Mouse (Mus musculus): Measurements from ENCODE around the gene Mrgprd. TPM values are rescaled to one million over a fixed set of nuclear protein-coding genes. Genes with fewer than 3 reads are reported as not detected.
A peak's percentile ranks its signal among the peaks of the same experiment; 100 is the strongest.

Gene Mrgprd
- polyA plus RNA-seq, 1 experiment from 2014 or later = not detected

- 60% methylated on average over 7 of the region's 7 CpGs for WGBS (ENCODE audit: insufficient replicate concordance)
- H3K4me1 ChIP-seq (ENCODE audit: control insufficient read depth, insufficient read depth, low read length) = 0 out of 2 replicates have a peak, but pooled peaks cover 4% of the 10 kb centered on the region
- H3K27ac ChIP-seq (ENCODE audit: low read depth, low read length) = no peak overlapping the region
- H3K4me2 ChIP-seq = no peak overlapping the region
- no peaks in the 10 kb centered on the region for H3K27me3 ChIP-seq (ENCODE audit: control insufficient read depth, insufficient read depth, low read length)
- no peak overlapping the region for H3K9ac ChIP-seq (ENCODE audit: low read depth, low read length)
- ATAC-seq (replicated peaks; ENCODE audit: insufficient number of reproducible peaks, low FRiP score, low TSS enrichment) = no peak
- no peak overlapping the region for H3K4me3 ChIP-seq (ENCODE audit: low read depth, low read length)
- no peaks in the 10 kb centered on the region for H3K36me3 ChIP-seq (ENCODE audit: control insufficient read depth, insufficient read depth, low read length)
- no peaks in the 10 kb centered on the region for H3K9me3 ChIP-seq (replicated peaks; ENCODE audit: control insufficient read depth, low read length)
Observed at GRCm38 (mm10) chr7:145299562-145300320, 14.9 kb upstream of the Mrgprd start.

DNA sequence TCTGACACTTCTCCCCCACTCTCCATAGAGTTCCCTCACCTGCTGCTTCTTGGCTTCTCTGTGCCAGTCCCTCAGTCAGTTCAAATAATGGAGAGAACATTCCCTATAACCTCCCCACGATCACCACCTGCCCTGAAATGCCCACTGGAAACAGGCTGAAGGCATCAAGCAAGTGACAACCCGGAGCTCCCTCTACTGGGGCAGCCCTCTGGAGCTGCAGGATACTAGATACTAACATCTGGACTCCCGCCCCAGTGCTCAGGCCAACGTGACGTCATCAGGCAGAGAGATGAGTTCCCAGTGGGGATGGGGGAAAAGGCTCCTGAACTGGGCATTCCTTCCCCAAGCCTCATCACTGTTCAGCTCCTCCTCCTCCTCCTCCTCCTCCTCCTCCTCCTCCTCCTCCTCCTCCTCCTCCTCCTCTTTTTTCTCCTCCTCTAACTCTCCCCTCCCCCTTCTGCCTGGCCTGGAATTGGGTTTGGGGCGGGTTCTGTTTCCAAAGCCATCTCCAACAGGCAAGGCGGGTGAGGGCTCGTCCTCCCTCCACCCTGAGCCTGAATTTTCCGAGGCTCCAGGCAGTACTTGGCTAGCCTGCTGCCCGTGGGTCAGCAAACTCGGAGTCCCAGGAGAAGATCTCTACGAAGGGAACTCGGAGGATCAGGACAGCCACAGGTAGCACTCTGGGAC is 14.2 kb upstream of the Mrgprd start, which contains the start of gene Mrgprf:
Gene Mrgprf (plus strand): TSS at position 508 of the 687 bp plus-strand sequence.
- 27% methylated on average over 10 of the region's 13 CpGs for WGBS (ENCODE audit: insufficient replicate concordance)
- no peak within 1 kb of the TSS for H3K4me3 ChIP-seq (ENCODE audit: low read depth, low read length)
- no peak within 1 kb of the TSS for H3K27ac ChIP-seq (ENCODE audit: low read depth, low read length)
- H3K9ac ChIP-seq (ENCODE audit: low read depth, low read length) = no peak within 1 kb of the TSS
- no peak within 1 kb of the TSS for H3K4me2 ChIP-seq
- no peaks in the 10 kb centered on the region for H3K36me3 ChIP-seq (ENCODE audit: control insufficient read depth, insufficient read depth, low read length)
- no peak for ATAC-seq (replicated peaks; ENCODE audit: insufficient number of reproducible peaks, low FRiP score, low TSS enrichment)
- no peaks in the 10 kb centered on the region for H3K27me3 ChIP-seq (ENCODE audit: control insufficient read depth, insufficient read depth, low read length)
- 0 out of 2 replicates have a peak, but pooled peaks cover 4% of the 10 kb centered on the region for H3K4me1 ChIP-seq (ENCODE audit: control insufficient read depth, insufficient read depth, low read length)
- H3K9me3 ChIP-seq (replicated peaks; ENCODE audit: control insufficient read depth, low read length) = no peaks in the 10 kb centered on the region

GRCm38 (mm10) chr7:145301008-145301340 is 13.7 kb upstream of the Mrgprd start:
- Histone ChIP-seq H3K9me3 (replicated peaks; ENCODE audit: control insufficient read depth, low read length) (no peaks in the 10 kb centered on the region), H3K4me2 (no peak overlapping the region), H3K4me1 (ENCODE audit: control insufficient read depth, insufficient read depth, low read length) (0 out of 2 replicates have a peak, but pooled peaks cover 4% of the 10 kb centered on the region), H3K27me3 (ENCODE audit: control insufficient read depth, insufficient read depth, low read length) (no peaks in the 10 kb centered on the region), H3K9ac (ENCODE audit: low read depth, low read length) (no peak overlapping the region), H3K27ac (ENCODE audit: low read depth, low read length) (no peak overlapping the region), H3K4me3 (ENCODE audit: low read depth, low read length) (no peak overlapping the region), H3K36me3 (ENCODE audit: control insufficient read depth, insufficient read depth, low read length) (no peaks in the 10 kb centered on the region)
- ATAC-seq (replicated peaks; ENCODE audit: insufficient number of reproducible peaks, low FRiP score, low TSS enrichment) = no peak

DNA sequence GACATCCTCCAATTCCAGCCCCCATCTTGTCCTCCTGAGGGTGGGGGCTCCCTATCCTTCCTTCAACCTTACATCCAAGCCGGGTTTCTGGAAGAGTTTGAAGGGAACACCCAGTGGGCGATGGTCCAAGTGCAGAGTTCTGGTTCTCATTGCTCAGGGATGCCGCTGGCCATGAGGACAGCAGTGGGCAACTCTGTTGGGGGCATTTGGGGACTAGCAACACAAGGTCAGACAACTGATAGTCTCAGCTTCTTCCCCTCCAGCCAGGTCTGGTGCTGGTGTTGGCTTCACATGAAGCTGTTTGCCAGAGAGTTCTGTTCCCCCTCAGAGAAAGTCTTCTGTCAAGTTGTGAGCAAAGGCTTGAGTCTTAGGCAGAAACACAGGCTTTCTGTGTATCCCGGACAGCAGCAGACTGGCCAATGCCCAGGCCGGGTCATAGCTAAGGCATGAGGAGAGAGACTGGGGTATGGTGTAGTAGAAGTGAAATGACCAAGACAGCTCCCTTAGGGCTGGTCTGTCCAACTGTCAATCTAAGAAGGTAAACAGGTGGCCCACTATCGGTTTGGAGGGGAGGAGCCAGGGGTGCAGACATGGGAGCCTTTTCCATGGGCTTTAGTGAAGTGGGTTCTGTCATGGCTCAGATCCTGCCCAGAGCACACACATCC is 13.2 kb upstream of the Mrgprd start:
- Histone ChIP-seq H3K4me2 (no peak overlapping the region), H3K4me1 (ENCODE audit: control insufficient read depth, insufficient read depth, low read length) (0 out of 2 replicates have a peak, but pooled peaks cover 4% of the 10 kb centered on the region), H3K27me3 (ENCODE audit: control insufficient read depth, insufficient read depth, low read length) (no peaks in the 10 kb centered on the region), H3K27ac (ENCODE audit: low read depth, low read length) (no peak overlapping the region), H3K9me3 (replicated peaks; ENCODE audit: control insufficient read depth, low read length) (no peaks in the 10 kb centered on the region), H3K4me3 (ENCODE audit: low read depth, low read length) (no peak overlapping the region), H3K36me3 (ENCODE audit: control insufficient read depth, insufficient read depth, low read length) (no peaks in the 10 kb centered on the region), H3K9ac (ENCODE audit: low read depth, low read length) (no peak overlapping the region)
- WGBS (ENCODE audit: insufficient replicate concordance) = 86% methylated on average over 6 of the region's 6 CpGs
- ATAC-seq (replicated peaks; ENCODE audit: insufficient number of reproducible peaks, low FRiP score, low TSS enrichment) = no peak

DNA sequence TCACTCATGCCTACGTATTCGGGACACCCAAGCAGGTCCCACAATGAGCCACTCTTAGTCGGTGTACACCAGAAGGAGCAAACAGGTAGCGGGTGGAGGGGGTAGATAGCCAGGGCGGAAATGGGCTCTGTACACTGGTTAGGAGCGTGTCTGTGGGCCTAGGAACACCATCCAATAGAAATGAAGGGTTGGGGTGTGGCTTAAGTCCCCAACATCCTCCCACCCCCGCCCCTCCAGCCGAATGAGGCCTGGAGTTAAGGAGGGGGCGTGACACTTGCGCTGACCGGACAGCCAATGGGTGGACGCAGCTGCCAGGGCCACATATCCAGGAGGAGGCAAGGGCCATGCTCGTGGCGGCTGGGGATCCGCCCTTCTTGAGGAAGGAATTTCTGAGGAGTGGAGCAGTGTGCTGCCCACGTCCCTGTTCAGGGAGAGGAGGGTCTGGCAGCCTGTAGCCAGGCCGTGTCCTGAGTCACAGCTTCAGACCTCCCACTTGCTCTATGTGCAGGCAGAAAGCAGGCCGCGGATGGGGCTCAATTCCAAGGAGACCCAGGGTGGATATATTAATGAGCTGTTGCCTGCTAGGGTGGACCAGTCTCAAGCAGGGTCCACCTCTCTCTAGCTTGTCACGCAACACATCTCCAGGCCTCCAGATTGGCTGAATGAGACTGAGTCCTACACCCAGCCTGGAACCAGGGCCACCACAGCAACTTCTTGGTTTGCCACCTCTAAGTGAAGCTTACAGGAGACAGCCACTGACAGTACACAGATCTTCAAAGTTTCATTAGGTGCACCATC is 11.9 kb upstream of the Mrgprd start:
- Histone ChIP-seq H3K4me3 (ENCODE audit: low read depth, low read length) (peak overlapping the region; percentile 13), H3K4me2 (peak overlapping the region; percentile 59), H3K4me1 (ENCODE audit: control insufficient read depth, insufficient read depth, low read length) (0 out of 2 replicates have a peak, but pooled peaks cover 4% of the 10 kb centered on the region), H3K9ac (ENCODE audit: low read depth, low read length) (peak overlapping the region; percentile 50; the same call in 1 of the 2 replicates), H3K27ac (ENCODE audit: low read depth, low read length) (no peak overlapping the region), H3K36me3 (ENCODE audit: control insufficient read depth, insufficient read depth, low read length) (no peaks in the 10 kb centered on the region), H3K27me3 (ENCODE audit: control insufficient read depth, insufficient read depth, low read length) (no peaks in the 10 kb centered on the region), H3K9me3 (replicated peaks; ENCODE audit: control insufficient read depth, low read length) (no peaks in the 10 kb centered on the region)
- ATAC-seq (replicated peaks; ENCODE audit: insufficient number of reproducible peaks, low FRiP score, low TSS enrichment) = peak; percentile 86
- WGBS (ENCODE audit: insufficient replicate concordance) = 6% methylated on average over 20 of the region's 20 CpGs

- H3K9ac ChIP-seq (ENCODE audit: low read depth, low read length) = no peak overlapping the region
- H3K36me3 ChIP-seq (ENCODE audit: control insufficient read depth, insufficient read depth, low read length) = no peaks in the 10 kb centered on the region
- H3K27ac ChIP-seq (ENCODE audit: low read depth, low read length) = no peak overlapping the region
- 77% methylated on average over 2 of the region's 2 CpGs for WGBS (ENCODE audit: insufficient replicate concordance)
- H3K4me1 ChIP-seq (ENCODE audit: control insufficient read depth, insufficient read depth, low read length) = 0 out of 2 replicates have a peak, but pooled peaks cover 4% of the 10 kb centered on the region
- no peaks in the 10 kb centered on the region for H3K9me3 ChIP-seq (replicated peaks; ENCODE audit: control insufficient read depth, low read length)
- H3K27me3 ChIP-seq (ENCODE audit: control insufficient read depth, insufficient read depth, low read length) = 0 out of 2 replicates have a peak, but pooled peaks cover 5% of the 10 kb centered on the region
- no peak for ATAC-seq (replicated peaks; ENCODE audit: insufficient number of reproducible peaks, low FRiP score, low TSS enrichment)
- H3K4me3 ChIP-seq (ENCODE audit: low read depth, low read length) = no peak overlapping the region
- no peak overlapping the region for H3K4me2 ChIP-seq
Observed at GRCm38 (mm10) chr7:145304153-145304552, 10.5 kb upstream of the Mrgprd start.

DNA sequence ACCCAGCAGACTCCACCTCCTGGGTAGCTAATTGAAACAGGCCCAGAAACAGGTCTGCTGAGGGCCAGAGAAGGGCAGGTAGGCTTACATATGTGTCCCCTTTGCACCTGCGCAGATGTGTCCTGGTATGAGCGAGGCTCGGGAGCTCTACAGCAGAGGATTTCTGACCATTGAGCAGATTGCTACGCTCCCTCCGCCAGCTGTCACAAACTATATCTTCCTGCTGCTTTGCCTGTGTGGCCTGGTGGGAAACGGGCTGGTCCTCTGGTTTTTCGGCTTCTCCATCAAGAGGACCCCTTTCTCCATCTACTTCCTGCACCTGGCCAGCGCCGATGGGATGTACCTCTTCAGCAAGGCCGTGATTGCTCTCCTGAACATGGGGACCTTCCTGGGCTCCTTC is 7.0 kb upstream of the Mrgprd start:
- no peak for ATAC-seq (replicated peaks; ENCODE audit: insufficient number of reproducible peaks, low FRiP score, low TSS enrichment)
- H3K27ac ChIP-seq (ENCODE audit: low read depth, low read length) = no peak overlapping the region
- H3K9me3 ChIP-seq (replicated peaks; ENCODE audit: control insufficient read depth, low read length) = no peaks in the 10 kb centered on the region
- no peaks in the 10 kb centered on the region for H3K36me3 ChIP-seq (ENCODE audit: control insufficient read depth, insufficient read depth, low read length)
- H3K4me2 ChIP-seq = no peak overlapping the region
- no peaks in the 10 kb centered on the region for H3K4me1 ChIP-seq (ENCODE audit: control insufficient read depth, insufficient read depth, low read length)
- H3K9ac ChIP-seq (ENCODE audit: low read depth, low read length) = no peak overlapping the region
- WGBS (ENCODE audit: insufficient replicate concordance) = 86% methylated on average over 10 of the region's 10 CpGs
- H3K27me3 ChIP-seq (ENCODE audit: control insufficient read depth, insufficient read depth, low read length) = 0 out of 2 replicates have a peak, but pooled peaks cover 5% of the 10 kb centered on the region
- no peak overlapping the region for H3K4me3 ChIP-seq (ENCODE audit: low read depth, low read length)

GRCm38 (mm10) chr7:145308061-145308675 is 6.5 kb upstream of the Mrgprd start:
- no peak overlapping the region for H3K27ac ChIP-seq (ENCODE audit: low read depth, low read length)
- no peak for ATAC-seq (replicated peaks; ENCODE audit: insufficient number of reproducible peaks, low FRiP score, low TSS enrichment)
- WGBS (ENCODE audit: insufficient replicate concordance) = 62% methylated on average over 30 of the region's 30 CpGs
- H3K27me3 ChIP-seq (ENCODE audit: control insufficient read depth, insufficient read depth, low read length) = 0 out of 2 replicates have a peak, but pooled peaks cover 5% of the 10 kb centered on the region
- H3K4me3 ChIP-seq (ENCODE audit: low read depth, low read length) = no peak overlapping the region
- H3K9ac ChIP-seq (ENCODE audit: low read depth, low read length) = no peak overlapping the region
- no peaks in the 10 kb centered on the region for H3K36me3 ChIP-seq (ENCODE audit: control insufficient read depth, insufficient read depth, low read length)
- H3K4me1 ChIP-seq (ENCODE audit: control insufficient read depth, insufficient read depth, low read length) = no peaks in the 10 kb centered on the region
- no peak overlapping the region for H3K4me2 ChIP-seq
- no peaks in the 10 kb centered on the region for H3K9me3 ChIP-seq (replicated peaks; ENCODE audit: control insufficient read depth, low read length)

Data from heart, embryonic 11.5 days (tissue).